Mouse (Mus musculus) liver, adult 2 months (tissue): Measurements from ENCODE around the gene Mpp3. TPM values are rescaled to one million over a fixed set of nuclear protein-coding genes. Genes with fewer than 3 reads are reported as not detected.

Experiments
- DNase-seq: peaks from one replicate; pipeline ENCODE4 v3.0.0-alpha.2; 2011; ENCODE audit warnings: low read depth, low spot score; ENCODE audit errors: extremely low read depth
- H3K27ac ChIP-seq: fragments of 200-500 bp; replicated peaks from 2 replicates; pipeline ENCODE4 v1.5.1; 2012; ENCODE audit warnings: low read depth, mild to moderate bottlenecking, control low read depth, inconsistent platforms, low read length; ENCODE audit not compliant: insufficient read depth
- H3K27me3 ChIP-seq: fragments of 200-500 bp; 2 replicates; pipeline ENCODE4 v1.6.1; 2012; ENCODE audit warnings: mild to moderate bottlenecking, moderate library complexity, low read length, inconsistent platforms; ENCODE audit not compliant: control insufficient read depth, insufficient read depth
- H3K36me3 ChIP-seq: fragments of 200-500 bp; 2 replicates; pipeline ENCODE4 v1.6.1; 2012; ENCODE audit warnings: low read length, inconsistent platforms; ENCODE audit not compliant: control insufficient read depth, insufficient read depth
- H3K4me1 ChIP-seq: fragments of 200-500 bp; 2 replicates; pipeline ENCODE4 v1.6.1; 2011; ENCODE audit warnings: low read length; ENCODE audit not compliant: control insufficient read depth, insufficient read depth
- H3K4me3 ChIP-seq: fragments of 200-500 bp; 2 replicates; pipeline ENCODE4 v1.5.1; 2011; ENCODE audit warnings: low read depth, mild to moderate bottlenecking, control low read depth, low read length, moderate library complexity; ENCODE audit not compliant: insufficient read depth
- H3K79me2 ChIP-seq: fragments of 200-500 bp; 2 replicates; pipeline ENCODE4 v1.6.1; 2012; ENCODE audit warnings: inconsistent platforms, mild to moderate bottlenecking, low read length, moderate library complexity; ENCODE audit not compliant: control insufficient read depth, insufficient read depth
- H3K9ac ChIP-seq: fragments of 200-500 bp; 2 replicates; pipeline ENCODE4 v1.6.1; 2012; ENCODE audit warnings: low read depth, mild to moderate bottlenecking, control low read depth, inconsistent platforms, low read length
- CTCF ChIP-seq: fragments of 200-500 bp; IDR thresholded peaks from 2 replicates; pipeline ENCODE4 v1.5.1; 2011; ENCODE audit warnings: low read depth, low read length, control low read depth
- POLR2A ChIP-seq: fragments of 200-500 bp; IDR thresholded peaks from 2 replicates; pipeline ENCODE4 v1.6.1; 2011; ENCODE audit warnings: low read length, control low read depth; ENCODE audit not compliant: insufficient read depth; ENCODE audit errors: extremely low read depth
- WGBS: fragments of 180-500 bp; shearing (Covaris S2); methylation state at CpG from one replicate; pipeline ENCODE4 v1.1.7; 2018; 5-methylcytosine and 5-hydroxymethylcytosine counted together
- polyA plus RNA-seq: library from polyadenylated mRNA; depleted of rRNA; stranded (reverse); fragments of >200 nt; gene quantifications from 2 replicates; pipeline ENCODE4 v1.2.3, GENCODE M21; 2012; rRNA removed
- total RNA-seq: library from RNA; depleted of rRNA; stranded (reverse); fragments of >200 nt; gene quantifications from 2 replicates; pipeline ENCODE4 v1.2.3, GENCODE M21; 2014; rRNA removed

Mpp3 gene
- total RNA-seq, result 0.07 and 0.28 TPM in 2 replicates
- polyA plus RNA-seq, result 0.06 and 0.19 TPM in 2 replicates

GRCm38 (mm10) chr11:102028087-102028816 is at the start of gene Mpp3:
Gene Mpp3 (minus strand): TSS chr11:102028461.
- no peak for TF ChIP-seq POLR2A
- TF ChIP-seq CTCF, result no peak
- H3K27me3 ChIP-seq, result 0 out of 2 replicates have a peak, but pooled peaks cover 3% of the 10 kb centered on the region
- no peak for DNase-seq
- no peaks in the 10 kb centered on the region for H3K79me2 ChIP-seq
- H3K4me1 ChIP-seq, result peaks cover 1% of the 10 kb centered on the region; the same call in 1 of the 2 replicates
- WGBS, result 75% methylated on average over 6 of the region's 6 CpGs
- no peak within 1 kb of the TSS for H3K9ac ChIP-seq
- H3K4me3 ChIP-seq, result no peak within 1 kb of the TSS
- no peaks in the 10 kb centered on the region for H3K36me3 ChIP-seq
- no peak within 1 kb of the TSS for H3K27ac ChIP-seq

GRCm38 (mm10) chr11:102073722-102074121 is 45.5 kb upstream of the Mpp3 start:
- 59% methylated on average over 14 of the region's 14 CpGs for WGBS
- no peaks in the 10 kb centered on the region for H3K79me2 ChIP-seq
- no peak overlapping the region for H3K4me3 ChIP-seq
- H3K27me3 ChIP-seq, result no peaks in the 10 kb centered on the region
- H3K4me1 ChIP-seq, result no peaks in the 10 kb centered on the region
- H3K36me3 ChIP-seq, result no peaks in the 10 kb centered on the region
- H3K9ac ChIP-seq, result no peak overlapping the region
- no peak overlapping the region for H3K27ac ChIP-seq
- DNase-seq, result peak; percentile 40
- TF ChIP-seq POLR2A (no peak), CTCF (no peak)

GRCm38 (mm10) chr11:102072729-102073128 is 44.5 kb upstream of the Mpp3 start:
- no peaks in the 10 kb centered on the region for H3K79me2 ChIP-seq
- no peaks in the 10 kb centered on the region for H3K4me1 ChIP-seq
- H3K27me3 ChIP-seq, result no peaks in the 10 kb centered on the region
- TF ChIP-seq POLR2A (no peak), CTCF (no peak)
- H3K9ac ChIP-seq, result no peak overlapping the region
- WGBS, result 85% methylated on average over 5 of the region's 5 CpGs
- no peaks in the 10 kb centered on the region for H3K36me3 ChIP-seq
- DNase-seq, result no peak
- no peak overlapping the region for H3K4me3 ChIP-seq
- no peak overlapping the region for H3K27ac ChIP-seq

- Histone ChIP-seq H3K79me2 (no peaks in the 10 kb centered on the region), H3K4me1 (no peaks in the 10 kb centered on the region), H3K27ac (no peak overlapping the region), H3K9ac (no peak overlapping the region), H3K27me3 (no peaks in the 10 kb centered on the region), H3K36me3 (no peaks in the 10 kb centered on the region), H3K4me3 (no peak overlapping the region)
- no peak for DNase-seq
- no peak for TF ChIP-seq CTCF
- no peak for TF ChIP-seq POLR2A
- 25% methylated on average over 13 of the region's 13 CpGs for WGBS
These were observed 42.2 kb upstream of the Mpp3 start for GRCm38 (mm10) chr11:102070426-102070825.

GRCm38 (mm10) chr11:102069633-102070032 is 41.4 kb upstream of the Mpp3 start:
- H3K27me3 ChIP-seq, result no peaks in the 10 kb centered on the region
- H3K9ac ChIP-seq, result no peak overlapping the region
- no peaks in the 10 kb centered on the region for H3K36me3 ChIP-seq
- H3K79me2 ChIP-seq, result no peaks in the 10 kb centered on the region
- DNase-seq, result no peak
- TF ChIP-seq CTCF (no peak), POLR2A (no peak)
- no peak overlapping the region for H3K27ac ChIP-seq
- H3K4me1 ChIP-seq, result no peaks in the 10 kb centered on the region
- WGBS, result 82% methylated on average over 11 of the region's 11 CpGs
- H3K4me3 ChIP-seq, result no peak overlapping the region

- no peak overlapping the region for H3K4me3 ChIP-seq
- no peaks in the 10 kb centered on the region for H3K79me2 ChIP-seq
- no peaks in the 10 kb centered on the region for H3K36me3 ChIP-seq
- H3K9ac ChIP-seq, result no peak overlapping the region
- H3K27ac ChIP-seq, result no peak overlapping the region
- DNase-seq, result no peak
- TF ChIP-seq CTCF (peak; percentile 10; the same call in 1 of the 2 replicates), POLR2A (no peak)
- H3K27me3 ChIP-seq, result no peaks in the 10 kb centered on the region
- H3K4me1 ChIP-seq, result no peaks in the 10 kb centered on the region
- WGBS, result 75% methylated on average over 2 of the region's 2 CpGs
These were observed 40.7 kb upstream of the Mpp3 start for GRCm38 (mm10) chr11:102068969-102069368.
